Mouse (Mus musculus): ENCODE results near the gene Iqgap2.

GRCm38 (mm10) chr13:95799322-95799721 lies 92.4 kb downstream of the Iqgap2 start:
- no peak for TF ChIP-seq POLR2A (IDR thresholded peaks at IDR 0.05; ENCODE audit: borderline replicate concordance, control insufficient read depth, low read depth, low read length)
- TF ChIP-seq CTCF (IDR thresholded peaks at IDR 0.05; ENCODE audit: control insufficient read depth, insufficient read depth, low read length): no peak

All from bone marrow, adult 2 months (tissue).